Mouse (Mus musculus) kidney, postnatal 14 days (tissue): ENCODE results near the gene Afm.

ENCODE experiments used
- DNase-seq: peaks from one replicate; pipeline ENCODE4 v3.0.0; 2022; ENCODE audit warnings: mixed read lengths

The Afm gene

GRCm38 (mm10) chr5:90518356-90519100, at the start of gene Afm:
Gene Afm (plus strand): TSS chr5:90518932.
- peak; percentile 58 for DNase-seq

GRCm38 (mm10) chr5:90470836-90471235, 47.9 kb upstream of the Afm start:
- no peak for DNase-seq

- DNase-seq, result no peak
Observed at GRCm38 (mm10) chr5:90473902-90474301, 44.8 kb upstream of the Afm start.

- DNase-seq, result no peak
Observed at GRCm38 (mm10) chr5:90474369-90474768, 44.4 kb upstream of the Afm start.

- DNase-seq, result no peak
Observed at GRCm38 (mm10) chr5:90476741-90477140, 42.0 kb upstream of the Afm start.

GRCm38 (mm10) chr5:90477308-90478140, 41.2 kb upstream of the Afm start:
- no peak for DNase-seq

GRCm38 (mm10) chr5:90478886-90479285, 39.8 kb upstream of the Afm start:
- DNase-seq, result no peak

GRCm38 (mm10) chr5:90485597-90485996, 33.1 kb upstream of the Afm start:
- DNase-seq, result no peak

GRCm38 (mm10) chr5:90488323-90488722, 30.4 kb upstream of the Afm start:
- DNase-seq, result no peak

- no peak for DNase-seq
Observed at GRCm38 (mm10) chr5:90490518-90490917, 28.2 kb upstream of the Afm start, which contains the start of gene Afp. Gene Afp (plus strand): TSS chr5:90490737.

GRCm38 (mm10) chr5:90492440-90492839, 26.3 kb upstream of the Afm start:
- DNase-seq, result no peak

- no peak for DNase-seq
Observed at GRCm38 (mm10) chr5:90494308-90494707, 24.4 kb upstream of the Afm start.

GRCm38 (mm10) chr5:90499509-90499908, 19.2 kb upstream of the Afm start:
- DNase-seq, result no peak

GRCm38 (mm10) chr5:90500714-90501113, 18.0 kb upstream of the Afm start:
- DNase-seq, result peak; percentile 79

- no peak for DNase-seq
Observed at GRCm38 (mm10) chr5:90501752-90502151, 17.0 kb upstream of the Afm start.

GRCm38 (mm10) chr5:90504742-90505141, 14.0 kb upstream of the Afm start:
- DNase-seq, result no peak

- peak; percentile 6 for DNase-seq
Observed at GRCm38 (mm10) chr5:90506507-90506906, 12.2 kb upstream of the Afm start.

GRCm38 (mm10) chr5:90507411-90507949, 11.3 kb upstream of the Afm start:
- peak; percentile 13 for DNase-seq

GRCm38 (mm10) chr5:90509828-90510592, 8.7 kb upstream of the Afm start:
- DNase-seq, result no peak

- peak; percentile 46 for DNase-seq
Observed at GRCm38 (mm10) chr5:90512288-90512955, 6.3 kb upstream of the Afm start.

GRCm38 (mm10) chr5:90515561-90515960, 3.2 kb upstream of the Afm start:
- no peak for DNase-seq

- no peak for DNase-seq
Observed at GRCm38 (mm10) chr5:90551191-90551590, 32.5 kb downstream of the Afm start.
